Mouse (Mus musculus) neural tube, embryonic 15.5 days (tissue): Measurements from ENCODE around the gene Olig2. TPM values are rescaled to one million over a fixed set of nuclear protein-coding genes. Genes with fewer than 3 reads are reported as not detected.
A peak's percentile ranks its signal among the peaks of the same experiment; 100 is the strongest.

Experiments
- ATAC-seq: fragments of 200-750 bp; cut with Nextera tagmentation; 2 replicates; pipeline ENCODE4 v1.8.0; 2017; ENCODE audit warnings: mild to moderate bottlenecking, moderate TSS enrichment, moderate library complexity; ENCODE audit not compliant: low FRiP score
- H3K27ac ChIP-seq: fragments of 300-500 bp; sonication (generic); replicated peaks from 2 replicates; pipeline ENCODE4 v1.5.1; 2015; ENCODE audit warnings: mild to moderate bottlenecking, inconsistent platforms
- H3K27me3 ChIP-seq: fragments of 300-500 bp; sonication (generic); replicated peaks from 2 replicates; pipeline ENCODE4 v1.6.1; 2015; ENCODE audit warnings: inconsistent platforms
- H3K36me3 ChIP-seq: fragments of 300-500 bp; sonication (generic); 2 replicates; pipeline ENCODE4 v1.6.1; 2015; ENCODE audit warnings: inconsistent platforms
- H3K4me1 ChIP-seq: fragments of 300-500 bp; sonication (generic); 2 replicates; pipeline ENCODE4 v1.6.1; 2015; ENCODE audit warnings: inconsistent platforms
- H3K4me2 ChIP-seq: fragments of 300-500 bp; sonication (generic); 2 replicates; pipeline ENCODE4 v1.6.1; 2015; ENCODE audit warnings: inconsistent platforms, mild to moderate bottlenecking, moderate library complexity
- H3K4me3 ChIP-seq: fragments of 300-500 bp; sonication (generic); replicated peaks from 2 replicates; pipeline ENCODE4 v1.5.1; 2015; ENCODE audit warnings: mild to moderate bottlenecking, inconsistent platforms
- H3K9ac ChIP-seq: fragments of 300-500 bp; sonication (generic); replicated peaks from 2 replicates; pipeline ENCODE4 v1.6.1; 2015; ENCODE audit warnings: mild to moderate bottlenecking, inconsistent platforms
- H3K9me3 ChIP-seq: fragments of 300-500 bp; sonication (generic); replicated peaks from 2 replicates; pipeline ENCODE4 v1.6.1; 2016; ENCODE audit warnings: inconsistent platforms
- WGBS: fragments of 180-500 bp; shearing (Covaris S2); methylation state at CpG from one replicate; pipeline ENCODE4 v1.1.7; 2015; ENCODE audit warnings: mixed read lengths; 5-methylcytosine and 5-hydroxymethylcytosine counted together
- polyA plus RNA-seq: library from polyadenylated mRNA; unstranded; fragments of >200 nt; fragmentation: Nextera tagmentation; extraction: Ambion mirVana; gene quantifications from 2 replicates; pipeline ENCODE4 v1.2.1, GENCODE M21; 2015

The Olig2 gene
- polyA plus RNA-seq: 8.5 and 9.9 TPM in 2 replicates

DNA sequence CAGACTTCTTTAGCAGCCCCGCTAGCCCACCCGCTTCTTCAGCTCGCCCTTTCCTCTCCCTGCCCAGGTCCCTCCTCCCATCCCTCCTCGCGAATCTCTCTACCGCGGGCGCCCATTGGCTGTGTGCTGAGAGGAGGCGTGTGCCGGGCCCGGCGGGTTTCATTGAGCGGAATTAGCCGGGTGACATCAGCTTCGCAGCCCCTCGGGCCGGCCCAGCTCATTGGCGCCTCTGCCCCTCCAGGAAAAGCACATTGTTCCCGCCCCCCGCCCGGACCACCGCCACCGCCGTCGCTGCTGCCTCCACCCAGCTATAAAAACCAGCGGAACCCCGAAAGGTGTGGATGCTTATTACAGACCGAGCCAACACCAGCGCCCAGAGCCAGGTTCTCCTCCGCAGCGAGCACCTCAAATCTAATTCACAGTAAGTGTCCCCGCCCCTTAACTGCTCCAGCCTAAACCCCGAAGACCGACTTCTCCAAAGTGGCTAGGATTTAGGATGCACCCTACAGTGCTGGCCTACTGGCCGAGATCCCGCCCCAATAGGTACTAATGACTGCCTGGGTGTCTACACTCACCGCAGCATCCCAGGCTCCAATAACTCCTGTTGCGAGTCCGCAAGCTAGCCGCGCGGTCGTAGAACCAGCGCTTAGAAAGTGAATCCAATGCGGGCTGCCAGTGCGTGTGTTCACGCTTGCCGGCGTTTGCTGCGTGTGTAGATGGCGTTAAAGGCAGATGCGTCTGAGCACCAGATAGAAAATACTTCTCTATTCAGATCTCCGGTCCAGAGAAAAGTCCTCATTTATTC is at the start of gene Olig2:
Gene Olig2, plus strand, starts transcription at position 225 of the 805 bp plus-strand sequence.
- WGBS: under 1% methylated on average over 53 of the region's 53 CpGs

DNA sequence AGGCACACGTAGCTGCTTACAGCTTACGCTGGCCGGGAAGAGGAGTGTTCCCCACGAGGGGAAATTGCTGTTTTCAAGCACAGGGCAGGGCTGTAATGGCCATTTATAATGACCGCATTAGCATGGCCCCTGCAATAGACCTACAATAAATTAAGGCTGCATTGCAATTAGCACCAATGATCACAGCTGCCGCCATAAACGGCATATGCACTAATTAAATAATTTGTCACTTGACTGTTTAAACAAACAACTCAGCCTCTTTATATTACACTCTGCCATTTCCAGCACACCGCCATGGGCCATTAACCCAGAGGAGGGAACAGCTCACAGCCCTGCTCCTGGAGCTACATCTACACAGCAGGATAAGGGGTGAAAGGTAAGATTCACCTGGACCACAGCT is 49.4 kb upstream of the Olig2 start:
- Histone ChIP-seq H3K9me3 (no peaks in the 10 kb centered on the region), H3K27me3 (peaks cover 87% of the 10 kb centered on the region), H3K36me3 (no peaks in the 10 kb centered on the region), H3K9ac (no peak overlapping the region), H3K4me2 (no peak overlapping the region), H3K4me1 (peaks cover 30% of the 10 kb centered on the region), H3K4me3 (no peak overlapping the region), H3K27ac (no peak overlapping the region)
- ATAC-seq: peak; percentile 77
- 10% methylated on average over 8 of the region's 8 CpGs for WGBS

More for the DNA sequence above, at the start of gene Olig2:
- Histone ChIP-seq H3K9ac (peak within 1 kb of the TSS; percentile 21; the same call in 1 of the 2 replicates), H3K4me1 (peaks cover 34% of the 10 kb centered on the region), H3K9me3 (no peaks in the 10 kb centered on the region), H3K4me2 (peak within 1 kb of the TSS; percentile 39), H3K27me3 (peaks cover 95% of the 10 kb centered on the region), H3K36me3 (no peaks in the 10 kb centered on the region), H3K4me3 (peak within 1 kb of the TSS; percentile 26), H3K27ac (0 out of 2 replicates have a peak within 1 kb of the TSS, but pooled peaks have one; percentile 23)
- ATAC-seq: peak; percentile 62

DNA sequence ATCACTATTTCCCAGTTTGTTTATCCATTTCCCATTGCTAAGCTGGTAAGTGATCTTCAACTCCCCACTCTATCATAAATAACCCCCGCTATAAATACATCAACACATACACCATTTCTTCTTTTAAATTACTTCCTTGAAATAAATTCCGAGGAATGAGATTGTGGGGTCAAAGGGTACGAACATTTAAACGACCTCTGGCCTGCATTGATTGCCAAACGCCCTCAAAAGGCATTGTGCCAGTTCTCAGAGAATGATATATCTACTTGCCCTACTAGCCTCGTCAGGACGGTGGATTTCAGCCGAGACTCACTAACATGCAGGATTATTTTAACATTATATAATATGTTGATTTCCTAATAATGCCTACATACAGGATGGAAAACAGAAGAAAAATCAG is 38.2 kb upstream of the Olig2 start:
- Histone ChIP-seq H3K27me3 (peaks cover 95% of the 10 kb centered on the region), H3K9me3 (no peaks in the 10 kb centered on the region), H3K4me2 (no peak overlapping the region), H3K9ac (no peak overlapping the region), H3K36me3 (no peaks in the 10 kb centered on the region), H3K27ac (no peak overlapping the region), H3K4me1 (peaks cover 3% of the 10 kb centered on the region; the same call in 1 of the 2 replicates), H3K4me3 (no peak overlapping the region)
- ATAC-seq: no peak
- WGBS: 24% methylated on average over 8 of the region's 8 CpGs

DNA sequence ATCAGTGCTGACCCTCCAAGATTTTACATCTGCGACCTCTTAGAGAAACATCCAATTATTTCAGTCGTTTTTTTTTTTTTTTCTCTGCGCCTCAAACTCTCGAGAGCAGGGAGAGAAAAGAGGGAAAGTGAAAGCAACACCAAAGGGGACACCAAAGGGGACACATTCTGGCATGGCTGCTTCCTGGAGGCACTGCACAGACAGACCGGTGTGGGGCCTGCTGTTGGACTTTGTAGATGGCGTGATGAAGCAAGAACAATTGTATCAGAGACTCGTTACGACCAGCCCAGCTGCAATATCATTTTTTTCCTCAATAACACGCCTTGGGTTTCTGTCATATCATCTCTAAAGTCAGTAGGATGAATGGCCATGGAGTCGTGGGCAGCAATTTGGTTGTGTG is 37.6 kb upstream of the Olig2 start:
- Histone ChIP-seq H3K9me3 (no peaks in the 10 kb centered on the region), H3K9ac (no peak overlapping the region), H3K4me2 (no peak overlapping the region), H3K27ac (no peak overlapping the region), H3K27me3 (peaks cover 95% of the 10 kb centered on the region), H3K4me1 (peaks cover 7% of the 10 kb centered on the region), H3K36me3 (no peaks in the 10 kb centered on the region), H3K4me3 (no peak overlapping the region)
- WGBS: 63% methylated on average over 10 of the region's 10 CpGs
- no peak for ATAC-seq

DNA sequence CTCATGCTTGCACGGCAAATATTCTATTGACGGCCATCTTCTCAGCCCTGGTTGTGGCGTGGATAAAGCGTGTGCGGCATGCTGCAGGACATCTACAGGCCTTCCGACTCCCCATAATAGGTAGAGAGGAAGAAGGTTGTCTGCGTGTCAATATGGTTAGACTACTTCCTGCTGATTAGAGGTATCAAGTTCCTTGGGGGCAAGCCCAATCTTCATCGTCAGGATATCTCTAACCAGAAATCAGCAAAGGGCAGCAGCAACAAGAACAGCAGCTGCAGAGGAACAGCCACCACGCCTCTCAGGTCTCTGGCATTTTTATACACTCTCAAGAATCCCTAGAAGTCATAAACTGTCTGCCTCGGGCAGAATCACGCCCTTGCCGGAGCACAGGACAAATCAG is 37.0 kb upstream of the Olig2 start:
- ATAC-seq: no peak
- 89% methylated on average over 12 of the region's 12 CpGs for WGBS
- Histone ChIP-seq H3K4me2 (no peak overlapping the region), H3K36me3 (no peaks in the 10 kb centered on the region), H3K27me3 (peaks cover 91% of the 10 kb centered on the region), H3K4me3 (no peak overlapping the region), H3K27ac (no peak overlapping the region), H3K9me3 (no peaks in the 10 kb centered on the region), H3K9ac (no peak overlapping the region), H3K4me1 (peaks cover 13% of the 10 kb centered on the region)

DNA sequence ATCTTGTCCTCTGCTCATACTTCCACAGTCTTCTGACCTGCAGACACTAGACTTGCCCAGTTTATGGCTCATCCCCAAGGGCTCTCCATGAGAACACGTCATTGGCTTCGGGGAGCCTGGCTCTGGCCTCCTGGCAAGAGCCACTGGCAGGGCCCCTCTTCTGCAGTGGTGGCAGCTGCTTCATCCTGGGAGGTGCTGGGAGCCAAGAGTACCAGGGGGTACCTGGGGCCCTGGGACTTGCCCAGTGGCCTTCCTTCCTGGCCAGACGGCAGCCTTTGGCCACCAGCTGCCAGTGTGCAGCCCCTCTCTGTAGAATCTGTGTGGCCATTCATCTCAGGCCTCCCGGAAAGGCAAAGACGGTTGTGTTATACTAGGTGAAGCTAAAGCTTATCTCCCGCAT is 34.0 kb upstream of the Olig2 start:
- H3K9ac ChIP-seq: no peak overlapping the region
- no peaks in the 10 kb centered on the region for H3K9me3 ChIP-seq
- 51% methylated on average over 6 of the region's 6 CpGs for WGBS
- peak overlapping the region; percentile 73 for H3K27ac ChIP-seq
- peaks cover 86% of the 10 kb centered on the region for H3K27me3 ChIP-seq
- no peak; the same call in 1 of the 2 replicates for ATAC-seq
- no peak overlapping the region for H3K4me3 ChIP-seq
- H3K36me3 ChIP-seq: no peaks in the 10 kb centered on the region
- H3K4me1 ChIP-seq: peaks cover 17% of the 10 kb centered on the region
- no peak overlapping the region for H3K4me2 ChIP-seq

DNA sequence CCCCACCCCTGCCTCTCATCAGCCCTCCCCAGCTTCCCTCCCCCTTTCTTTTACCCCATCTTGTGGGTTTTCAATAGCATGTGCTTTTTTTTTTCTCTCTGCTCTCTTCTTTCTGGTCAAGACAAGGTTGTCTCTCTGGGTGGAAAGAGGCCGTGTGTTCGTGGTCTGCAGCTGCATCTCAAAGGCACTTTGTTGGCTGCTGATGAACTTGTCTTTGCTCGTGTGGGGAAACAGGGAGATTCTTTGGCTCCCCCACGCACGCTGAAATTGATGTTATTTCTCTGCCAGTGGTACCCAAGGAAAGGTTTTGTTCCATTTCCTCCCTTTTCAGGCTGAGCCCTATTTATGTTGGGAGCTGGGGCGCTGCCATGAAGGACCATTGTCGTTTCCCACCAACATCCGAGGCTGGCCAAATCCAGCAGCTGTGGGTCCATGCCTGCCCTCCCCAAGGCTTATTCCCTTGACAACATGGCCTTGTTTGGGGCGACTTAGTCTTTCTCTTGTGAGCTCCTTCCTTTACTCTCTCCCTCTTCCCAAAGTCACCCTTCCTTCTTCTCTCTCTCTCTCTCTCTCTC is 33.5 kb upstream of the Olig2 start:
- no peaks in the 10 kb centered on the region for H3K36me3 ChIP-seq
- no peak overlapping the region for H3K4me3 ChIP-seq
- H3K4me2 ChIP-seq: no peak overlapping the region
- H3K27ac ChIP-seq: peak overlapping the region; percentile 56; the same call in 1 of the 2 replicates
- peaks cover 81% of the 10 kb centered on the region for H3K27me3 ChIP-seq
- no peak overlapping the region for H3K9ac ChIP-seq
- 36% methylated on average over 9 of the region's 9 CpGs for WGBS
- H3K9me3 ChIP-seq: no peaks in the 10 kb centered on the region
- H3K4me1 ChIP-seq: peaks cover 17% of the 10 kb centered on the region
- peak; percentile 78; the same call in 1 of the 2 replicates for ATAC-seq

DNA sequence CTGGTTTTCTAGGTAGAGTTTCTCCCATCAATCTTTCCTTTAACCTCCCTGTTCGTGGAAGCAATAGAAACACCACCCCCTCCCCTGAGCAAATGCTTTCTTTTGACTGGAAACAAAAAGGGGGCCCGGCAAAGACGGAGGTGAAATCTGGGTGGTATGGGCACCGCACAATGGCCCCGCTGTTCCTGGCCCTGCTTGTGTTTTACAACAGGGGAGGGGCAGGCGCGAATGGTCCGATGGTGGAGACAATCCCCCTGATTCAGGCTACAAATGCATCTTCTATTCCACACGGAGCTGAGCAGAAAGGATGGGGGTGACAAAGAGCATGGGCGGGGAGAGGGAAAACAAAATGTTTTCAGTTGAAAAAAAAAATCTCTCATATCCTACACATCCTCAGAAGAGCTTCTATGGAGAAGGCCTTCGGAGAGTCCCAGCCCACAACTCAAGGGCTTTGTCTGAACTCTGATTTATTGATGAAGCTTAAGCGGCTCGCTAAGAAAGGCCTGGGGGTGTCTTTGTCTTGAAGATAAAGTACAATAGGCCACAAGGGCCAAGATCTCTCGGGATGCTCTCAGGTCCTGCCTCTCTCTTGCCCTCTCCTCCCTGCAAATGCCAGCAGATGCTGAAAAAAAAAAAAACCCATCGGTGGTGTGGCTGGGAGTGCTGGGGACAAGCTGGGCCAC is 32.4 kb upstream of the Olig2 start:
- Histone ChIP-seq H3K27ac (peak overlapping the region; percentile 56), H3K4me1 (peaks cover 17% of the 10 kb centered on the region), H3K4me2 (peak overlapping the region; percentile 11; the same call in 1 of the 2 replicates), H3K9me3 (no peaks in the 10 kb centered on the region), H3K27me3 (peaks cover 71% of the 10 kb centered on the region), H3K4me3 (no peak overlapping the region), H3K9ac (no peak overlapping the region), H3K36me3 (no peaks in the 10 kb centered on the region)
- WGBS: 5% methylated on average over 15 of the region's 15 CpGs
- peak; percentile 64 for ATAC-seq

DNA sequence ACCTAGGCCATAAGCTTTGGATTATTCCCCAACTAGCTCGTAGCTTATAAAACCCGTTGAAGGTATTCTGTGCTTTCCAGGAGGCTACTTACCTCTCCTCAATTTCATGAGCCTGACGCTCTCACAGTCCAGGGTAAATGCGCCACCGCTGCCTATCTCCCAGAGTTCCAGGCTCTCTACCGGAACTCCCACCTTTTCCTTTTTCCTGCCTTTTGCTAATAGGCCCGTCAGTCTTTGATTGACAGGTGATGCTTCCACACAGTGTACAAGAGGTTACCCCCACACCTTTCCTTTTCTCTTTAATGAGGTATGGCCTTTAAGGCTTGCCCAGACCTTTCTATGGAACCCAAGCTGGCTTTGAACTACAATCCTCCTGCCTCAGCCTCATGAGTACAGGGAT is 25.4 kb upstream of the Olig2 start:
- no peaks in the 10 kb centered on the region for H3K9me3 ChIP-seq
- H3K9ac ChIP-seq: no peak overlapping the region
- no peak for ATAC-seq
- H3K4me1 ChIP-seq: no peaks in the 10 kb centered on the region
- 90% methylated on average over 7 of the region's 7 CpGs for WGBS
- peaks cover 34% of the 10 kb centered on the region for H3K27me3 ChIP-seq
- H3K27ac ChIP-seq: no peak overlapping the region
- no peaks in the 10 kb centered on the region for H3K36me3 ChIP-seq
- no peak overlapping the region for H3K4me3 ChIP-seq
- H3K4me2 ChIP-seq: no peak overlapping the region

DNA sequence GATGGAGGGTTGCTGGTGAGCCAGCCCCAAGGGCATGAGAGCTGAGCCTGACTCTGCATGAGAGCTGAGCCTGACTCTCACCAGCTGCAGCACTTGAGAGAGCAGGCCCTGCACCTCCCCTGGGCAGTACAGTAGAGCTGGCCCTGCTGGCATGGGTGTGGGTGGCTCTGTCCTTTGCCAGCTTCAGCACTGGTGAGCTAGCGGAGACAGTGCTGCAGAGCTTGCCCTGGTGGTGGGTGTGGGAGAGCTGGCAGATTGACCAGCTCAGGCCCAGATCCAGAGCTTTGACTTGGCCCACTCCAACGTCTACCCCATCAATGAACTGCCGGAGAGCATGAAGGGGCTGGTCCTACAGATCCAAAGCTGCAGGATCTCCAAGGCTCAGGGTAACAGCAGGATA is 22.3 kb upstream of the Olig2 start:
- Histone ChIP-seq H3K27me3 (peaks cover 50% of the 10 kb centered on the region), H3K36me3 (no peaks in the 10 kb centered on the region), H3K4me2 (no peak overlapping the region), H3K4me1 (no peaks in the 10 kb centered on the region), H3K4me3 (no peak overlapping the region), H3K9me3 (no peaks in the 10 kb centered on the region), H3K27ac (no peak overlapping the region), H3K9ac (no peak overlapping the region)
- 90% methylated on average over 3 of the region's 3 CpGs for WGBS
- no peak for ATAC-seq

DNA sequence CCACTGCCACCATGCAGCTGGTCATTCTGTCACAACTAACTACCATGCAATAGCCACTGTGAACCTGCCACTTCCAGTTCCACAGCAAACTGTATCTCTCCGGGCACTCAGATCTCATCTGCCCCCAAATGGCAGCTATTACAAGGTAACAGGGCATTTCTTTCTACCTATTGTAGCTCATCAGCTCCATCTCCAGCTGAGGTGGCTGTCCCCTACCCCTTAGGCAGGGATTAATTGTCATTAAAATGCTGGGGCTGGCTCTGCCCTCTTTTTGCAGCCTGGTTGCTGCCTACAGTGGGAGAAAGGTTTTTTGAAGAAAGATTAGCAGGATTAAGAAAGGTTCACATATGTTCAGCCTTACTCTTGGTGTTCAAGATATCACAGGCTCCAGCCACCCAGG is 18.9 kb upstream of the Olig2 start:
- H3K27me3 ChIP-seq: peaks cover 67% of the 10 kb centered on the region

More for the DNA sequence above, 18.9 kb upstream of the Olig2 start:
- H3K27ac ChIP-seq: no peak overlapping the region
- H3K4me2 ChIP-seq: no peak overlapping the region
- H3K4me1 ChIP-seq: peaks cover under 1% of the 10 kb centered on the region
- no peak overlapping the region for H3K4me3 ChIP-seq
- H3K36me3 ChIP-seq: no peaks in the 10 kb centered on the region
- ATAC-seq: no peak
- no peak overlapping the region for H3K9ac ChIP-seq
- WGBS: 50% methylated on average over 1 of the region's 1 CpGs
- no peaks in the 10 kb centered on the region for H3K9me3 ChIP-seq
